Mouse (Mus musculus) left cerebral cortex, adult 2 months (tissue): ENCODE measurements around the gene Cilp. TPM values are rescaled to one million over a fixed set of nuclear protein-coding genes. Genes with fewer than 3 reads are reported as not detected.
A peak's percentile ranks its signal among the peaks of the same experiment; 100 is the strongest.
"Not testable (repeated sequence)": the region's sequence is repeated elsewhere in the genome, so short reads cannot be mapped to it uniquely, and the experiment has no call there.

Experiments used
- DNase-seq, 2 experiments: peaks; one replicate each; pipeline ENCODE4 v3.0.0; 2021 to 2022; ENCODE audit warnings: low spot score in 2 of 2, mixed read lengths in 1 of 2; ENCODE audit errors: extremely low spot score in 1 of 2
- H3K27ac ChIP-seq: fragments of 200-600 bp; 2 replicates; pipeline ENCODE4 v1.8.1; 2022
- H3K4me3 ChIP-seq: fragments of 200-600 bp; 2 replicates; pipeline ENCODE4 v1.8.1; 2022
- CTCF ChIP-seq: fragments of 200-600 bp; IDR thresholded peaks from 2 replicates; pipeline ENCODE4 v1.8.1; 2022; ENCODE audit warnings: antibody characterized with exemption, mild to moderate bottlenecking, moderate library complexity
- intact Hi-C: fragments of 180-260 bp; cut with DNase I; formaldehyde crosslinking; loops from one replicate; pipeline ENCODE4 v1.15.1; 2025
- long read RNA-seq, 2 experiments: library from polyadenylated mRNA; stranded (forward); transcript quantifications; one replicate each; pipeline ENCODE4 v2.0.0; 2021; ENCODE audit warnings: borderline mapping rate in 2 of 2
- total RNA-seq, 2 experiments: library from RNA; stranded (reverse); gene quantifications; 2 replicates each; pipeline ENCODE4 v1.2.3; 2021

Gene Cilp
- under 1 TPM in 1 of 2 experiments, not detected in 1; 0.21 TPM for total RNA-seq
- long read RNA-seq, experiment 1, full-length matches to known transcripts: 1 of 1 reads
- long read RNA-seq, experiment 1, partial matches to known transcripts: 0 of 1 reads
- long read RNA-seq, experiment 1, other reads (novel, unspliced or antisense): 0 of 1 reads
- long read RNA-seq, experiment 2: 0 reads

DNA sequence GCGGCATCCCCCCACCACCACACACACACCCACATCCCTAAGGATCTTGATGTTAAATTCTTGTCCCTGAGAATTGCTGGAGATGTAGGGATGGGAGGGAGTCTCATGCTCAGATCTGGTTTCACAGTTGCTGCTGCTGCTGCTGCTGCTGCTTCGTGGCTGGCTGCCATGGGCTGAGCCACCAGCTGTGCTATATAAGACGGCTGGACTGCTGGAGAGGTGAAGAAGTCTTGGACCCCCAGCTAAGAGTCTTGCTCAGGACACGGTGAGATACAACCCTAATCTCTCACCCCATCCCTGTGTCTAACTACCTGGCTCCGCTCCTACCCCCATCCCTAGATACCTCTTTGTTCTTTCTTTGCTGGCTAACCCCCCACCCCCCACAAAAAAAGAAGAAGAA is at the start of gene Cilp:
TSS of gene Cilp (plus strand) at position 222 of the 400 bp plus-strand sequence.
- DNase-seq: no peak
- no peak for TF ChIP-seq CTCF
- H3K27ac ChIP-seq: no peak within 1 kb of the TSS
- H3K4me3 ChIP-seq: no peak within 1 kb of the TSS
- intact Hi-C loops: no loop called here

DNA sequence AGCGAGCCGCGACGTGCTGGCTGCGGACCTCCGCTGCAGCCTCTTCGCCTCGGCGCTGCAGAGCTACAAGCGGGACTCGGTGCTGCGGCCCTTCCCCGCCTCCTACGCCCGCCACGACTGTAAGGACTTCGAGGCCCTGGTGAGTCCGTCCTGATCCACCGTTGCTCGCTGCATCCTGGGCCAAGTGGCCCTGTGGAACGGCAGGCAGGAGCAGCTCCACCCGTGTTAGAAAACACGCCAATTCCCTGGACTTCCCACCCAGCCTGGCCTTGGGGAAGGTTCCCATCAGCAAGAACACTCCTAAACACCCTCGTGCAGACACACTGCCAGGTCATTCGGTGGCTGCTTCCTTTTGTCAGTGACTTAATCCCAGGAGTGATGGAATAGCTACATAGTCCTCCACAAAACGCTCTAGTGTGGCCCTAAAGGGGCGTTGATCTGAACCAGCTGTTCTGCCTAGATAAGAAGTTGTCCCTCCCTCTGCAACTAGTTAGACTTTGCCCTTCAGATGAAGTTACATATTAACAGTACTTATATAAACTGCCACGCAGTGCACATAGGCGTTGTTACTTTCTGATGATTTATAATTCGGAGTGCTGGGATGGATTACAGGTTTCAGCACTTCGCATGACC is 49.4 kb upstream of the Cilp start:
- TF ChIP-seq CTCF: no peak
- no peak for DNase-seq
- peak overlapping the region; percentile 90 for H3K4me3 ChIP-seq
- intact Hi-C loops: loop anchor here (5.0 kb wide), 1 partner anchor 67 kb away; no protein-coding TSS in a partner anchor
- H3K27ac ChIP-seq: peak overlapping the region; percentile 89

DNA sequence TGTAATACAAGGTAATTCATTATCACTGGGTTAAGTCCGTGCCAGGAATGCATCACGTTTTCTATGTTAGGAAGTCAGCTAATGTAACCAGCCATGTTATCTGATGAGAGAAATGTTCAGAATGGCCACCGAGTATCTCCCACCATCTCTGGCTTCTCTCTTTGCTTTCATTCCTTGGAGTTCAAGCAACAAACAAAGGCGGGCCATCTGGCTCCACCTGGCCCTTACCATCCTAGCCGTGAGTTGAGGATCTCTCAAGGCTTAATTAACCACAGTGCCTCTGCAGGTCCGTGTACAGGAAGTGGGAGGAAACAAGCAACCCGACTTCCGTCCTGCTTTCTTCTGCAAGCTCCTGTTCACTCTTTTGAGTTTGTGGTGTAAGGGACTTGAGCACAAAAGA is 48.0 kb upstream of the Cilp start:
- DNase-seq: no peak
- TF ChIP-seq CTCF: no peak
- H3K4me3 ChIP-seq: no peak overlapping the region
- intact Hi-C loops: loop anchor here (5.0 kb wide), 1 partner anchor 65 kb away; no protein-coding TSS in a partner anchor
- no peak overlapping the region for H3K27ac ChIP-seq

DNA sequence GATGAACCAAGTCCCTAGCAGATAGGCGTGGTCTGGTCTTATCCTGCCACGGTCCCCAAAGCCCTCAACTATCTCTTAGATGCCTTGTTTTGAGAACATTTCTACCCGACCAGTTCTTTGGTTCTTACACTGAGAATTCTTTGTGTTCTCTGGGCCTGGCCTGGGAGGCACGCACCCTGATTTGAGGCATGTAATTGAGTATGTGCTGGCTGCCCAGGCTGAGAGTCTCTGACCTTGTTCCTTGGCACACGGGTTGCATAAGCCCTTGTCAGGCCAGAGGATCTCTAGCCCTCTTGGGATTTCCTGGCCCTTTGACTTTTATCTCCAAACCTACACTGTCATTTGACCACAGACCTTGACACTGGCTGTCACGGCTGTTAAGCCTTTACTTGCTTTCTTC is 47.3 kb upstream of the Cilp start:
- no peak for TF ChIP-seq CTCF
- no peak for DNase-seq
- intact Hi-C loops: loop anchor here (5.0 kb wide), 1 partner anchor 65 kb away; no protein-coding TSS in a partner anchor
- Histone ChIP-seq H3K27ac (no peak overlapping the region), H3K4me3 (no peak overlapping the region)

DNA sequence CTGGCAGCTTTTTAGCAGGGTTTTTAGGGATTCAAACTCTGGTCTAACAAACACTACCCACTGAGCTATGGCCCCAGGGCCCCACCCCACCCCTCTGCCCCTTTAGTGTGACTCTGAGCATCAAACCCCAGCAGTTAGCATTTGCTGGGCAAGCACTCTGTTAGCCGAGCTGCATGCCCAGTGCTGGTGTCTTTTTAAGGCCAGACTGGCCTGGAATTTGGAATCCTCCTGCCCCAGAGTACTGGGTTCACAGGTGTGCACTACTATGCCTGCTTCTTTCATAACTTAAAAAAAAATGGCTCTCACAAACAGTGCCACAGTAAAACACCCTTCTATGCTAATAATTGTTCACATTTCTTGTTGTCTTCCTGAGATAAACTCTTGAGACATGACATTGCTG is 46.1 kb upstream of the Cilp start:
- intact Hi-C loops: loop anchor here (5.0 kb wide), 1 partner anchor 63 kb away; no protein-coding TSS in a partner anchor
- TF ChIP-seq CTCF: no peak
- Histone ChIP-seq H3K27ac (no peak overlapping the region), H3K4me3 (no peak overlapping the region)
- no peak for DNase-seq

DNA sequence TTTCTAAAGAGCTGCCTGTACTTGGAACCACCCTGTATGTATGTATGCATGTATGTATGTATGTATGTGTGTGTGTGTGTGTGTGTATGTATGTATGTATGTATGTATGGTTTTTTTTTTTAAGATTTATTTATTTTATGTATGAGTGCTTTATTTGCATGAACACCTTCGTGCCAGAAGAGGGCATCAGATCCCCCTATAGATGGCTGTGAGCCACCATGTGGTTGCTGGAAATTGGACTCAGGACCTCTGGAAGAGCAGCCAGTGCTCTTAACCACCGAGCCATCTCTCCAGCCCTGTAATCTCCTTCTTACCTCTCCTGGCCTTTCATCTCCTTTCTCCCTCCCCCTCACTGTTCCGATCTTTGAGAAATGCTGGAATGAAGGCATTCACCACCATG is 44.6 kb upstream of the Cilp start:
- intact Hi-C loops, DNase-seq, H3K27ac ChIP-seq, H3K4me3 ChIP-seq: not testable (repeated sequence)
- TF ChIP-seq CTCF: peak; percentile 16

DNA sequence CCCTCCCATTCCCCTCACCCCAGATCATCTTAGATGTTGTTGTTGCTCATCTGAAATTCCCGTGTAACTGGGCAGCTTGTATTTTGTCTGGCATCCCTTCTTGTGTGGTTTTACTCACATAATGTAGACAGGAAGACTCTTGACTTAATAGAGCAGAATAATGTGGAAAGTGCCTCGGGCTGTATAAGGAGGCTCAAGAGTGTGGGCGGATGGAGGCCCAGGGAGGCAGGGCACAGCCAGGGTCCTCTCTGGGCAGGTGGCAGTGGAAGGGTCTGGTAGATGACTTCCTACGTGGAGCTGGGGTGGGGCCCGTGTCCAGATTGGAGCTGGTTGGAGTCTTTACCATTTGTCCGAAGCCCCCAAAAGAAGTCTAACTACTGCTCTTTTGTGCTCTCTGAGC is 41.1 kb upstream of the Cilp start:
- H3K4me3 ChIP-seq: no peak overlapping the region
- H3K27ac ChIP-seq: no peak overlapping the region
- intact Hi-C loops: no loop called here
- TF ChIP-seq CTCF: no peak
- no peak for DNase-seq

DNA sequence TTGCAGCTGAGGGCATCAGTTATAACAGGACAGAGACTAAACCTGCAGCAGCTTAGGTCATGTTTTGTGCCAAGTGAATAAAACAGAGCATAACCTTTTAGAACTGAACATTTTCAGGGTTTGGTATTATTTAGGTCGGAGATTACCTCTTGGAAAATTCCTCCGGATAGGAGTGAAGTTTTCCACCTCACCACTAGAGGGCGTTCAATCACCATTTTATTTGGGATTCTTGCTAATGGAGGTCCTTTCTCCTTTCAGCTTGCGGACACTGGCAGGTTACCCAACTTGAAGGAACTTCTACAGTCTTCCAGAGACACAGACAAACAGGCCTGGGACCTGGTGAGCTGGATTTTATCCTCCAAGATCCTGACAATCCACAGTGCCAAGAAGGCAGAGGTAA is 39.2 kb upstream of the Cilp start:
- Histone ChIP-seq H3K4me3 (no peak overlapping the region), H3K27ac (no peak overlapping the region)
- no peak for DNase-seq
- peak; percentile 60 for TF ChIP-seq CTCF
- intact Hi-C loops: loop anchor here (2.0 kb wide), 1 partner anchor 55 kb away; no protein-coding TSS in a partner anchor

DNA sequence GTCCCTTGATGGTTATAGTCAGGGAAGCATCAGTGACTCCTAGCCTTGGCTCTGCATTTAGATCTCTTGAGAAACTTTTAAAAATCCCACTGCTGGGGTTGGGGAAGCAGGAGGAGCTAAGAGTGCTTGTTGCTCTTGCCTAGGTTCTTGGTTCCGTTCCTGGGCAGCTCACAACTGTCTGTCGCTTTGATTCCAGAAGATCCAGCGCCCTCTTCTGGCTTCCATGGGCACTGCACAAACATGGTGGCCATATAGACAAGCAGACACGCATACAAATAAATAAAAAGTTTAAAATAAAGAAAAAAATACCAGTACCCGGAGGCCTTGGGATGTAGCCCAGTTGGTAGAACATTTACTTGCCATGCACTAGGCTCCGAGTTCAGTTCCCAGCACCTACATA is 34.7 kb upstream of the Cilp start:
- H3K4me3 ChIP-seq: no peak overlapping the region
- intact Hi-C loops: no loop called here
- no peak for TF ChIP-seq CTCF
- no peak for DNase-seq
- H3K27ac ChIP-seq: no peak overlapping the region

DNA sequence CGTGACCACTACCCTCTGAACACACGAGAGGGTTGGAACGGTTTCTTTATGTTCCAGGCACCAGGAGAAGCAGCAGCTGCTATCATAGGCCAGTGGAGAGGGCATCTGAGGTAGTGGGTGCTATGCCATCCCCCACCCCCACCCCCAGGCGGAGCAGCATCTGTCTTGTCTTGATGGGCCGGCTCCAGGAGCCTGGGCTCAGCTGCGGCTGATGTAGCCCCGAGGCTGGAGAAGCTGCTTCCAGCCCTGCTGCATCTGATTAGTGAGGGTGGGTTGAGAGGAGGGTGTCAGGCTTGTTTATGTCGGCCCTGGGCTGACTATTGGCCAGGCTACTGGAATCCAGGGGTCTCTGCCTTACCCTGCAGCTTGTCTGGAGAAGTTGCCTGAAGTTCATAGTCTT is 33.7 kb upstream of the Cilp start:
- intact Hi-C loops: no loop called here
- H3K4me3 ChIP-seq: no peak overlapping the region
- no peak for DNase-seq
- no peak for TF ChIP-seq CTCF
- no peak overlapping the region for H3K27ac ChIP-seq

DNA sequence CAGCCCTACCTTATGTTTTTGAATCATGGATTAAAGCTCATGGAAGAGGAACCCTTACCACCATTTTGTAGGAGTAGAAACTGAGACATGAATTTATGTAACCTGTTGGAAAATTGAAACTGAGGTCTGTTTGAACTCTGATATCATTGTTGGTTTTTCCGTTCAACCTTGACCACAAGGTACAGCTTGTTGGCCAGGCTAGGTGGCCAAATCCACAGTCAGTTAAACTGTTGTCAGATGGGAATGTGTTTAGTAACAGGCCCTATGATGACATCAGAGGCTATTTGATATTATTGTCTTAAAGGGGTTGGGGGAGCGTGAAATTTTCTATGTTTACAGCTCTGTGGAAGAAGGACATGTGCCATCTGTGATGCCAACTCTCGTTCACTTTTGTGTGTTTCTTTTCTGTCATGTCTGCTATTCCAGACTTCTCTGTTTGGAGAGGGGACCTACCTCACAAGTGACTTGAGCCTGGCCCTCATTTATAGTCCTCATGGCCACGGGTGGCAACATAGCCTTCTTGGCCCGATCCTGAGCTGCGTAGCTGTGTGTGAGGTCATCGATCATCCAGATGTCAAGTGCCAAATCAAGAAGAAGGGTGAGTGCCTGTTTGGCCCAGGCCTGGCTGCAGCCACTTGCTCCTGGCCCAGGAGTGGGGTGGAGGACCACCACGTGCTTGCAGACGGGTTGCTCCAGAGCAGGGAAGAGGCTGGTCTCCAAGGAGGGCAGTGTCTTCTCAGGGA is 31.6 kb upstream of the Cilp start:
- Histone ChIP-seq H3K27ac (no peak overlapping the region), H3K4me3 (no peak overlapping the region)
- no peak for DNase-seq
- intact Hi-C loops: no loop called here
- no peak for TF ChIP-seq CTCF

DNA sequence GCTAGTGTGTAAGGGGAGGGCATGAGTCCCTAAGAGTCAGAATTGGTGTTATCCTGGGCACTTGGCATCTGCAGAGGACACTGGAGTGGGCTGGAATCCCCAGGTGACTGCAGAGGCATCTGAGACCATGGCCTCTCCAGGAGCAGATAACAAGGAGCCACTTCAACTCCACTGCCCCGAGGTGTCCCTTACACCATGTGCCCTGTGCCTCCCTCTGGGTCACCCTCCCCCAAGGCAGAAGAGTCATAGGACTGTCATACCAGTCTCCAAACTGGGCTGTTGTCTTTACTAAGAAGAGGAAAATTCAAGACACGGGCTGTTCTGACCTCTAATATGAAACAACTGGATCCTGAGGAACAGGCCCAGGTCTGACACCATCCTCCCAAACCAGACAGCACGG is 30.2 kb upstream of the Cilp start:
- no peak for TF ChIP-seq CTCF
- Histone ChIP-seq H3K27ac (no peak overlapping the region), H3K4me3 (no peak overlapping the region)
- intact Hi-C loops: no loop called here
- DNase-seq: no peak
